Mouse (Mus musculus) cerebellum, adult 11 months (tissue): ENCODE results near the gene Mad1l1.
A peak's percentile ranks its signal among the peaks of the same experiment; 100 is the strongest.

ENCODE experiments used
- DNase-seq: peaks from one replicate; pipeline ENCODE4 v3.0.0; 2022

Gene Mad1l1

DNA sequence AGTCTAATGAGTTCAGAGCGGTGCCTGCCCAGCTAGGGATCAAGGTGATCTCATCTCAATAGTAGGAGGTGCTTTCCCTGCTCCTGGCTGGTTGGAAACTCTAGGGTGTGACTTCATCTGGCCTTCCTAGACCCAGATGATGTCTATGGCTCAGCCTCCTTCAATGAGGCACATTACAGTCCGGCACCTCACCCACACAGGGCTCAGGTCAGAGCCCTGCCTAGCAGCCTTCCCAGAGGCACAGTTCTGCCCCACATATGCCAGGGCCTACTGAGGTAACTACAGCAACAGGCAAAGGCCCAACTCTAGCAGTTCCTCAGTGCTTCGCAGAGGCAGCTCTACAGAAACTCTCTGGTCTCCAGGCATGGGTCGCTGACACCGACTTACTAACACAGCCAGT, 63.9 kb downstream of the Mad1l1 start:
- DNase-seq = no peak

DNA sequence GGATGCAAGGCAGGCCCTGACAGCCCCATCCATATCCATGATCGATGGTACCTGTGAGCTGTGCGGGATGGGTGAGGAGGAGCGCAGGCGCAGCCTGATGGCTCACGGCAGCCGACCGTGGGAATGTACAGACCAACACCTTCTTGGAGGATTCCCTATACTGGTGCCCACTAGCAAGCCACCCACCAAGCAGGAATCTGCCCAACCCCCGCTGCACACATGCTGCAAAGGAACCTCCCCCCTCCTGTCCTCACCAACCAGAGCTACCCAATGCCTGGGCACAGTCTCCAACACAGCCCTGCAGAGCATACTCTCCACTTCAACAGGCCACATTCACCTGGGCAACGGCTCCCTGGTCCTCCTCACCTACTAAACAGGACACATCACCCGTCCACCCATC, 64.7 kb downstream of the Mad1l1 start:
- no peak for DNase-seq

DNA sequence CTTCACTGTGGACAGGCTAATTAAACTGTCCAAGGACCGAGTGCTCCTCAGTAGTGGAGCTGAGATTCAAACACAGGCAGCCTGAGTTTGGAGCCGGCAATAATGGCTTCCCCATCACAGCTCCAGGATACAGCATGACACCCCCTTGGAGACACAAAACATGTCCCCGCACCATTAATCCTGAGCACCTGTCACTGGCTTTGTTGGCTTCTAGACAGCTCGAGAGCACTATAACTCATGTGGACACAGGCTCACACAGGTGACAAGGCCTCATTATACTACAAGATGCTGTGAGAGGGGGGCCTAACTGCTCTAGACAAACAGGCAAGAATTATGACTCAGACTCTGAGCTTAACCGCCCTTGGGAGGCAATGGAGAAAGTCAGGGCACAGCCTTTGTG, 66.1 kb downstream of the Mad1l1 start:
- DNase-seq = no peak

GRCm38 (mm10) chr5:140254656-140255055, 66.7 kb downstream of the Mad1l1 start:
- no peak for DNase-seq

DNA sequence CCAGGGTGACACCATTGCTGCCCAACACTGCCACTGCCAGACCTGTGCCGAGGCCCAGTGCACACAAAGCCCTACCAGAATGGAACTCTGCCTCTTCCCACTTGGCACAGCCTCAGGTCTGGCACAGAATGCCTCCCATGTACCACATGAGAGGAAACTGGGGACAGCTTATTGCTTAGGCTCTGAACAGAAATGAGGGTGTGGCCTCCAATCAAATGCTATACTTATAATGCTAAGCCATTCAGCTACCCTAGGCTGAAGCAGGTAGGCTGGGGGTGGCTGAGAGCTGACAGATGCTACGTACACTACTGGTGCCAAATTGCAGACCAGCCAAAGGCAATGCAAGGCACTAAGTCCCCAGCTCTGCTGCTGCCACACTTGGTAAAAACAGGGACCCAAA, 69.4 kb downstream of the Mad1l1 start:
- DNase-seq = no peak

- no peak for DNase-seq
These were observed 71.0 kb downstream of the Mad1l1 start for GRCm38 (mm10) chr5:140250370-140250769.

DNA sequence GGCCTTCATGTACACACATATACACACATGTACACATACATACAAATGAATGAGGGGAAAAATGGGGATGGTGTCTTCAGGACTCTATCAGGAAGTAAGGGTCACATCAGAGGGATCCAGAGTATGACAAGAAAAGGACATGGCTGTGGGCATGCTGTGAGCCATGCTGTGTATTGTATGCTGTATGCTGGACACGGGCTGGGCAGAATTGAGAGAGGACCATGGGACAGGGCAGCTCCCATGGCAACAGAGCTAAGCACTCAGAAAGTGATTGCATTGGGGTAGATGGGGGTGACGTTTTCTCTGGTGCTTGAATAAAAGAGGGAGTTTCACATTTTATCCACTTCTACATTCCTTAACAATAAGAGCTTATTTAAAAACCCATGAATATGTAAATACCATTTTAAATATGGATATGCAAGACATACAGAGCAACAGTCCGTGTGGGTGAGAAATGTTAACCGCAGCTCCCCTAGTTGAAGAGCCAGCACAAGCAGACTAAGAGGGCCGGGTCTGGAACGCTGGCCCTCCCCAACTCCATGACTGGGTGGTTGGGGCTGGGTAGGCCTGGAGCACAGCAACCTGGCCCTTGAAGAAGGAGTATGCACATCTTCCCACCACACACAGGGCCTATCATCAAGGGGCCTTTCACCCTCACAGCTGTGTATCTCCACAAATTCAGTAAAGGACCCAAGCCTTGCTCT, 71.8 kb downstream of the Mad1l1 start:
- no peak for DNase-seq

DNA sequence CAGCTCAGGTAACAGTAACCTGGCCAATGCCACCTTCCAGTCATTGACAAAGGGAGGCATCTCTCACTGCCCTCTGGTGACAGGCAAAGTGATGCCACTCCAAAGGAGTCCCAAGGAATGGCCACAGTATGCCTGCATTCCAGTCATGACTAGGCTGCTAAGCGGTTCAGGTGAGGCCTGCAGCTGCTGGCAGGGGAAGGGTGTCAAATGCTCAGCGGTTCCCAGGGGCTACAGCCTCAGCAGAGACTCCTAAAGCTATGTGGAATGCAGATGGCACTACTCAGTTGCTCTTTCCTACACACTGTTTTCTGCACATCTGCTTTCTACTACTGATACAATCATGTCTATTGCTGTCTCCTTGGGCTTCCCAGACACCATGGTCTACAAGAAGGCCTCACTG, 73.3 kb downstream of the Mad1l1 start:
- DNase-seq = no peak

- DNase-seq = no peak
These were observed 81.1 kb downstream of the Mad1l1 start for GRCm38 (mm10) chr5:140240235-140240634.

DNA sequence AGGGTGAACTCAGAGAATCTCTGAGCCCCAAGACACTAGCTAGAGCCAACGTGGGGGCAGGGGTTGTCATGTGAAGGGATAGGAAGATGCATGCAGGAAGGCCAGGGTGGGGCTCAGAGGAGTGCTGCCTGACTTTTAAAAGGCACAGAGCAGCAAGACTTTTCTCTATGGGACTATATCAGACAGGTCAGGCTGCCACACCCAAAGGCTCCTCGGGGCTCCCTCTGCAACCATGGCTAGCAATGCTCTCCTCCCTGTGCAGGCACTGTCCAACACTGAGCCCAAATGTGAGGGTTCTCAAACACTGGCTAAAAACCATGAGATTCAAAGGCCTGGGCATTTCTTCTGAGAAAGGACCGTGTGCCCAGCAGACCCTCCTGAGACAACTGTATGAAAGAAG, 82.5 kb downstream of the Mad1l1 start:
- DNase-seq = no peak

- DNase-seq = no peak
These were observed 90.5 kb downstream of the Mad1l1 start for GRCm38 (mm10) chr5:140230818-140231217.

GRCm38 (mm10) chr5:140228306-140228705, 93.0 kb downstream of the Mad1l1 start:
- no peak for DNase-seq

- no peak for DNase-seq
These were observed 94.5 kb downstream of the Mad1l1 start for GRCm38 (mm10) chr5:140226871-140227270.

DNA sequence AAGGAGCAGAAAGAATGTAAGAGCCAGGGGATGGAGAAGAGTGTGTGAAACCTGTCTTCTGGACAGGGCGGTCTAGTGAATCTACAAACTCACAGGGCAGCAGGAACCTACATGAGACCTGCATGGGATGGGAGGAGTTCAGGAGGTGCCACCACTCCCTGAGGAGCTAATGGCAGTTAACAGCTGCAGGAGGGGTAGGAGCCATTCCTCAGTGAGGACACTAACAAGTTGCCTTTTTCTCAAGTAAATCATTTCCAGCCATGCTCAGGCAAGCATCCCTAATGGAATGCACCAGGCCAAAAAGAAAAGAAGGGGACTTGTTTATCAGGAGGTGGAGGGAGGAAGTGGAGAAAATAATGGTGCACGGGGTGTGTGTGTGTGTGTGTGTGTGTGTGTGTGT, 95.5 kb downstream of the Mad1l1 start:
- DNase-seq = no peak

DNA sequence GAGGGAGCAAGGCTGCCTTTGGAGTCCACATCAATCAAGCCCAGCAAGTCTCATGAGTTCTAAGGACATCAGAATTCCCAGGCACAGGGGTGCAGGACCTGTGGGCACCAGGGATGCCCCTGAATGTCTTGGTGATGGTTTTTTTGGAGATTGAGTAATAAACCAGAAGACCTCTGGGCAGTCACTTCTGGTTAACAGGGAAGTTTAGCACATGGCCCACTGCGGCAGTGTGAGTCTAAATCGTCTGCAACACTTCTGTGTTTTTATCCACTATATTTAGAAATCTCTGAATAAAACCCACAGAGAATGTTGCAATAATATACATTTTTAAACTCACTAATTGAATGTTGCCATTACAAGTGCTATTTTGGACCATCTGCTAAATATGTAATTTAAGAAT, 96.2 kb downstream of the Mad1l1 start:
- no peak for DNase-seq

- no peak for DNase-seq
These were observed 98.0 kb downstream of the Mad1l1 start for GRCm38 (mm10) chr5:140223070-140224053.

DNA sequence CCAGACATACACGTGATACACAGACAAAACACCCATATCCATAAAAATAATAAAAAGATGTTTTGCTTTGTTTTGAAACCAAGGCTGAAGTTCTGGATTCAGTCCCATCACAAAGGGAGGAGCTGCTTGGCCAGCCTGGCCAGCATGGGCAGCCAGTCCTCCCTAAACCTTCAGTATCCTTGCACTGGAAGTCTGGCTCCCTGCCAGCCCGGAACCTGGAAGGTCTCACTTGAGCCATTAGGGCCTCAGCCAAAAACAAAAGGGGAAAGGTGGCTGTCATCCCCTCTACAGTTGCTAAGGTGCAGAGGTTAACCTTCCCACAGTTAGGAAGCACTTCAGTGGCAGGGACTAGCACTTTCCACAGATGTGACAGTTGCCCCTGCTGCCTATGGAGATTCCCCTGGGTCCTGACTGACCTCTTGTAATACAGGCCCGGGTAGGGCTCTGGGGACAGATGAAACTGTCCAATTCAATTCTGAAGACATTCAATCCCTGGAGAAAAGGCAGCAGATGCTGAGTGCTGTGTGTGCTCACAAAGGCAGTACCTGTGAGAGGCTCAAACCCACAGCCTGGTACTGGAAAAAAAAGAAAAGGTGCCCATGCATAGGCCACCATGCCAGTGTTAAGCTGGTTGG, 100.2 kb downstream of the Mad1l1 start:
- DNase-seq = no peak

- DNase-seq = no peak
These were observed 102.1 kb downstream of the Mad1l1 start for GRCm38 (mm10) chr5:140219252-140219651.

- peak; percentile 57 for DNase-seq
These were observed 103.5 kb downstream of the Mad1l1 start for GRCm38 (mm10) chr5:140217900-140218299.

- DNase-seq = no peak
These were observed 104.3 kb downstream of the Mad1l1 start for GRCm38 (mm10) chr5:140217083-140217482.

GRCm38 (mm10) chr5:140215471-140216087, 105.8 kb downstream of the Mad1l1 start:
- DNase-seq = no peak

DNA sequence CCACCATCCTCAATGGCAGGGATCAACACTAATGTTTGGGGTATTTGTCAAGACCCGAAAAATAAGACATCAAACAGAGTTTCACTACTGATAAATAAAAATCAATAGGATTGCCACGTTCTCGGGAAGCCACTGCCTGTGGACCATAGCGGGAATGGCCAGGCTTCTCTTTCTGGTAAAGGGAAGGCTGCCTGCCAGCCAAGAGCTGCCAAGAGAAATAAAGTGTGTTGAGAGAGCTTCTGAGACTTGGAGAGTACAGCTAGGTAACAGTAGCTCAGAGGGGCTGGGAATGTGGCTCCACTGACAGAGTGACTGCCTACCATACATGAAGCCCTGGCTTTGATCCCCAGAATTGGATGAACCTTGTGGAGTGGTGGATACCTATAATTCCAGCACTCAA, 108.4 kb downstream of the Mad1l1 start:
- DNase-seq = no peak
